Mouse (Mus musculus) CD4-positive, CD25-positive, alpha-beta regulatory T cell, adult 4 months (primary cell): ENCODE results near the gene Acsl5. TPM values are rescaled to one million over a fixed set of nuclear protein-coding genes. Genes with fewer than 3 reads are reported as not detected.

ENCODE experiments used
- ATAC-seq: one replicate; pipeline ENCODE4 v1.8.0; 2017
- polyA plus RNA-seq, 2 experiments: library from polyadenylated mRNA; unstranded; fragments of 100-300 nt; shearing (Covaris generic); gene quantifications; one replicate each; pipeline ENCODE4 v1.2.1; 2017

The Acsl5 gene
- polyA plus RNA-seq, 2 experiments from 2014 or later = 66.4 to 83.1 TPM

DNA sequence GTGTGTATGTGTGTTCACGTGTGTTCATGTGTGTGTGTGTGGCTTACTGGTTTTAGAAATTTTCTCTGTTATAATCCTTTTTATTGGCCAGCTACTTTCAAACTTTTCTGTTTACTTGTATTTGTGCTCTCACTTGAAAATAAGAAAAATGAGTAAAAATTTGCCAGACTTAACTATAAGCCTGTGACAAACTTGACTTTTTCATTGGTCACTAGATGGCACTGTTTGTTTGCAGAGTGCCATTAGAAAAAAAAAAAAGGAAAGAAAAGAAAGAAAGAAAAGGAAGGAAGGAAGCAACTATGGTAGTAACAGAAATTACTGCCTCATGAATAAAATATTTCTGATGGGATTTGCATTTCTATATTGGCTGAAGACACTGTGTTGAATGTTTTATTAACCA is 84.1 kb downstream of the Acsl5 start:
- ATAC-seq = no peak

DNA sequence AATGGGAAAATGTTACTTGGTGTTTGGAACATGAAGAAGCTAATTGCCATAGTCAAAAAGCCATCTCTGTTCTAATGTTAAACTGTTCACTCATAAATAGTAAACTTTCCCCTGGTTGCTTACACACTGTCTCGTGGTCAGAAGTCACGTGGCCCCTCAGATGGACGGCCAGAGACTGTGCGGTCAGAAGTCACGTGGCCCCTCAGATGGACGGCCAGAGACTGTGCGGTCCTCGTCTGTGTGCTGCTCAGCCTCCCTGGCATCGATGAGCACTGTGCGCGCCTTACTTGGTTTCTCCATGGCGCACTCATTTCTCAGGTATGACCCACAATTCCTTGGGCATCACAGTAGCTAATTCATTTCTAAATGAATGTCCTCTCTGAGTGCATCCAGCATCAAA is 84.7 kb downstream of the Acsl5 start:
- no peak for ATAC-seq

DNA sequence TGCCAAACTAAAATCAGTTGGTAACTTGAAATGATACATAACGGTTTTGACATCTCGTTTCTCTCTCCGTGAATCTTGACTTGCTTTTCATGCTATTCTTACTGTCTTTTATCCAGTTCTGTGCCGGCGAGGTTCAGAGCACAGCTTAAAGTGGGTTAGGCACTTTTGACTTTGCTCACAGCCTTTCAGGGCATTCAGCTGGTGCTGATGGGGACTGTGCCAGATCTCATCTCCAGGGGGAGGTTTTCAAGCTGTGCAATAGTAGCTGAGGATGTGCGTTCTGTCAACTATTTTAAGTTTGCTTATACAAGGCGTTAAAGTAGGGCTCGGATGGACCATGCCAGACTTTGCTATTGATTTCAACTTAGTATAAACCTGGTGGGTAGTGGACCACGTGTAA is 85.3 kb downstream of the Acsl5 start:
- no peak for ATAC-seq

DNA sequence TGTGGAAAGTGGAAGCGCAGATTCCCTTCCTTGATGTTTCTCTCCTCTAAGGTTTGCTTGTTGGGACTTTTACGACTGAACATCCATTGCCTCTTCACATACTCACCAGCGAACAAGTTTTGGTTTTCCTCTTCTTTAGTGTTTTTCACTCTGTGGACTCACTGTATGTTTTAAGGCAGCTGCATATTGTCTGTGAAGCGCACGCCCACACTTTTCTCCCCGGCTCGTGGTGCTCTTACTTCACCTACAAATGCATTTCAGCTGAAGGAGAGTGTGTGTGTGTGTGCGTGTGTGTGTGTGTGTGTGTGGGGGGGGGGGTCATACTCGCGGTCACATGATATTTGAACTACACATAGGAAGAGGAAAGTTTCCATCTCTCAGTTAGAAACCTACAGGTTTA is 85.9 kb downstream of the Acsl5 start:
- no peak for ATAC-seq

DNA sequence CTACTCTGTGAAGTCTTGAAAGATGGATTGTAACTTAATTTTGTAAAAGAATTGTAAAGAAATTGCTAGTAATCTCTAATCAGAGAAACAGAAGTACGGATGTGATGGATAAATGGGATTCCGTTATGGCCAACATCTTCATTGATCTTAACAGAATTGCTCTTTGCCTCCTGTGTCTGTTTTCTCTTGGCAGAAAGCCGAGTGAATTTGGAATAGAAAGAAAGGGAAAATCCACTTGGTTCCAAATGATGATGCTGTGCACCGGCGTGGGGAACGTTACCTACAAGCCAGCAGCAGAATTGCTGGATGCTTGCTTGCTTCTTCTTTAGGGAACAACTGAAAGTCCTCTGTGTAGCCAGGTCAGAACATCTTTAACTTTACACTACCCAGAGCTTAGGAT is 88.8 kb downstream of the Acsl5 start:
- no peak for ATAC-seq

DNA sequence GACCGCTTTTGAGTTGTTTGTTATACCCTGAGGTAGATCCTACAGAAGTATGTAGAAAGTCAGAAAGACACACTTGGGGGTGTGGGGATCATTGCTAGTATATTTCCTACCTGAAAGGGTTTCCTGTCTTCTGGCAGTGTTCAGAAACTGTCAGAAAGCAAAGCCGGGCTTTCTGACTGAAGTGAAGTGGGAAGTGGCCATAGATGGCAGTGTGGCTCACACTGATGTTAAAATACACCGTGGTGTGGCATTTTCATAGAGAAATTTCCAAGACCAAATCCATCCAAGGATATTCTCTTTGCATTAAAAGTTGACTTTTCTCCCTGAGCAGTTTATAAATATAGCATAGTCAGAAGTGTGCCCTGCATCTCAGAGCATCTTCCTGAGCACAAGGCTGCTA is 89.6 kb downstream of the Acsl5 start:
- ATAC-seq = no peak

DNA sequence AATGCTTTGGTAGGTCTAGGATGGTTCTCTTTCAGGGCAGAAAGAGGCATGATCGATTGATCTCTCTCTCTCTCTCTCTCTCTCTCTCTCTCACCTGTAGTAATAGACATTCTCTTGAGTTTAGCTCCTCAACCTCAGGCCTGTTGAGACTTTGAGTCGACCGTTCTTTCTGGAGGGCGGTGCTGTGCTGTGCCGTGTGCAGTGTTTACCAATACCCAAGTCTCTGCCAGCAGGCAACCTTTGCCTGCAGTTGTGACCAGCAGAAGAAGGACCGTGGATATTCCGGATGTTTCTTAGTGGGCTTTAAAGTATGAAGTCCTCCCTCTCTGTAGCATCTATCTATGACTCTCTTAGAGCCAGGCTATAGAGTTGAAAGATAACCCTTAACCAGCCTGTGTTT is 90.7 kb downstream of the Acsl5 start:
- no peak for ATAC-seq

DNA sequence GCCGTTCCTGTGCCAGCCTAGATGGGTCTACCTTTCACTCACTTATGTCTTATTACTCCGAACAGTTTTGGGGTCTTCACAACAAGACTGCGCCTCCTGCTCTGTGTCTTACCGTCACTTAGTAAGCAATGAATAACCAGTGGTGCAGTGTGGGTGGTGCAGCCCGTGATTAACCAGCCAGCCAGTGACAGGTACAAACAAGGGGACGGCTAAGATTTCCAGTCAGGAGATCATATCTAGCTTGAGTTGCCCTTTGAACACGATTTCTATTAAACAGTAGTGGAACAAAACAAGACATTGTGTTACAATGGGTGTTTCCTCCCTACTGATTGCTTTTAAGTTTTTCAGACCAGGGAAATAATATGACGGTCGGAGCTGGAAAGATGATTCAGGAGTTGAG is 91.5 kb downstream of the Acsl5 start:
- no peak for ATAC-seq

Other genes with a start within 250 kb of the Acsl5 start
- 1 to 10 TPM; 1.6 to 2.1 TPM for gene Gpam, start 124.7 kb upstream of the Acsl5 start, polyA plus RNA-seq
- gene Tectb, start 71.2 kb upstream of the Acsl5 start, polyA plus RNA-seq = not detected
- gene Gucy2g, start 10.7 kb upstream of the Acsl5 start, polyA plus RNA-seq = under 1 TPM in 1 of 2 experiments, not detected in 1; 0.15 TPM
- gene Zdhhc6, start 64.1 kb downstream of the Acsl5 start, polyA plus RNA-seq = 10 to 100 TPM; 61.9 to 69.0 TPM
- 10 to 100 TPM; 32.4 to 45.4 TPM for gene Vti1a, start 64.4 kb downstream of the Acsl5 start, polyA plus RNA-seq